Mouse (Mus musculus): ENCODE data around the gene Ccdc84. TPM values are rescaled to one million over a fixed set of nuclear protein-coding genes. Genes with fewer than 3 reads are reported as not detected.
"Not testable (repeated sequence)": the region's sequence is repeated elsewhere in the genome, so short reads cannot be mapped to it uniquely, and the experiment has no call there.

The Ccdc84 gene
- polyA plus RNA-seq, 1 experiment from 2014 or later: 27.1 TPM

DNA sequence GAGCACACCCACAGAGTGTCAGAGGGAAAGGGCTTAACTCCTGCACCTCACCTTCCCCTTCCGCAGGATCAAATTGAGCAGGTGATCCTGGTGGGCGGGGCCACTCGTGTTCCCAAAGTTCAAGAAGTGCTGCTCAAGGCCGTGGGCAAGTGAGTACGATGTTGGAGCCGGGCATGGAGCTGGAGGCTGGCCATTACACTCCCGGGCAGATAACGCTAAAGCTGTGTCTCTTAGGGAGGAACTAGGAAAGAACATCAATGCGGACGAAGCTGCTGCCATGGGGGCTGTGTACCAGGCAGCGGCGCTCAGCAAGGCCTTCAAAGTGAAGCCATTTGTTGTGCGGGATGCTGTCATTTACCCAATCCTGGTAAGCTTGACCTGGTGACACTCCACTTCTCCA, 33.8 kb downstream of the Ccdc84 start:
- no peak for ATAC-seq (replicated peaks; ENCODE audit: low FRiP score, low TSS enrichment, low read depth)
- Histone ChIP-seq H3K9me3 (ENCODE audit: control insufficient read depth, low read length) (no peaks in the 10 kb centered on the region), H3K9ac (ENCODE audit: low read length) (no peak overlapping the region), H3K27ac (ENCODE audit: low read depth) (no peak overlapping the region), H3K4me2 (ENCODE audit: low read length) (no peak overlapping the region), H3K36me3 (ENCODE audit: control insufficient read depth, insufficient read depth, low read length) (peaks cover 89% of the 10 kb centered on the region), H3K4me1 (replicated peaks; ENCODE audit: control insufficient read depth, insufficient read depth, low read length) (peaks cover 6% of the 10 kb centered on the region), H3K4me3 (ENCODE audit: low read depth, low read length) (no peak overlapping the region), H3K27me3 (replicated peaks; ENCODE audit: control insufficient read depth, insufficient read depth, low read length) (no peaks in the 10 kb centered on the region)
- 90% methylated on average over 13 of the region's 13 CpGs for WGBS
- no peak for DNase-seq (ENCODE audit: low spot score)

DNA sequence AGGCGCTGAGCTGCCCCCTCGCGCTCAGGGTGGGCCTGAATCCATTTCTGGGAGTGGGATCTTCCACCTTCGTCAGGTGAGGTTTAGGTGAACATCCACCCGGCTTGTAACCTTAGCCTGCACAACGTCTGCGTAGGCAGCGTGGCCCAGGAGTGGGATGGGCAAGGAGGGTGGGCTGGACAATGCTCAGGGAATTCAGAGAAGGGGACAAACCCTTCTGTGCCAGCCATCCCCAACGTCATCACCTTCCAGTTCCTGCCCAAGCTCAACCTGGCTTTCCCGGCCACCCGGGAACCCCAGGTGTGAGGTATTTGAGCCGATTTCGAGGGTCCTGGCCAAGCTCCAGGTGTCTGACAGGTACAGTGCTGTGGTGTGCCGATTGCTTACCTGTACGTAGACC, 38.5 kb downstream of the Ccdc84 start:
- WGBS: 7% methylated on average over 15 of the region's 15 CpGs
- DNase-seq (ENCODE audit: low spot score): no peak
- peak overlapping the region; percentile 92 for H3K4me3 ChIP-seq (ENCODE audit: low read depth, low read length)
- peaks cover 9% of the 10 kb centered on the region for H3K4me1 ChIP-seq (replicated peaks; ENCODE audit: control insufficient read depth, insufficient read depth, low read length)
- H3K36me3 ChIP-seq (ENCODE audit: control insufficient read depth, insufficient read depth, low read length): peaks cover 41% of the 10 kb centered on the region
- no peaks in the 10 kb centered on the region for H3K27me3 ChIP-seq (replicated peaks; ENCODE audit: control insufficient read depth, insufficient read depth, low read length)
- H3K9me3 ChIP-seq (ENCODE audit: control insufficient read depth, low read length): no peaks in the 10 kb centered on the region
- peak overlapping the region; percentile 93 for H3K9ac ChIP-seq (ENCODE audit: low read length)
- peak; percentile 21; the same call in 1 of the 2 replicates for ATAC-seq (replicated peaks; ENCODE audit: low FRiP score, low TSS enrichment, low read depth)
- H3K27ac ChIP-seq (ENCODE audit: low read depth): peak overlapping the region; percentile 78
- H3K4me2 ChIP-seq (ENCODE audit: low read length): peak overlapping the region; percentile 74

- H3K4me2 ChIP-seq (ENCODE audit: low read length): peak within 1 kb of the TSS; percentile 74
- peak; percentile 98 for ATAC-seq (replicated peaks; ENCODE audit: low FRiP score, low TSS enrichment, low read depth)
- under 1% methylated on average over 79 of the region's 83 CpGs for WGBS
- H3K36me3 ChIP-seq (ENCODE audit: control insufficient read depth, insufficient read depth, low read length): peaks cover 35% of the 10 kb centered on the region
- H3K9me3 ChIP-seq (ENCODE audit: control insufficient read depth, low read length): no peaks in the 10 kb centered on the region
- H3K4me1 ChIP-seq (replicated peaks; ENCODE audit: control insufficient read depth, insufficient read depth, low read length): peaks cover 9% of the 10 kb centered on the region
- no peaks in the 10 kb centered on the region for H3K27me3 ChIP-seq (replicated peaks; ENCODE audit: control insufficient read depth, insufficient read depth, low read length)
- peak within 1 kb of the TSS; percentile 82 for H3K27ac ChIP-seq (ENCODE audit: low read depth)
- DNase-seq (ENCODE audit: low spot score): peak; percentile 100
- peak within 1 kb of the TSS; percentile 92 for H3K4me3 ChIP-seq (ENCODE audit: low read depth, low read length)
- peak within 1 kb of the TSS; percentile 93 for H3K9ac ChIP-seq (ENCODE audit: low read length)
Observed at GRCm38 (mm10) chr9:44379054-44379834, 39.1 kb downstream of the Ccdc84 start, which contains the start of gene Hyou1. Hyou1 (plus strand) TSS chr9:44379490.

GRCm38 (mm10) chr9:44378153-44378730, 40.1 kb downstream of the Ccdc84 start:
- Histone ChIP-seq H3K4me1 (replicated peaks; ENCODE audit: control insufficient read depth, insufficient read depth, low read length) (peaks cover 9% of the 10 kb centered on the region), H3K27ac (ENCODE audit: low read depth) (peak overlapping the region; percentile 82; the same call in 1 of the 2 replicates), H3K27me3 (replicated peaks; ENCODE audit: control insufficient read depth, insufficient read depth, low read length) (no peaks in the 10 kb centered on the region), H3K4me3 (ENCODE audit: low read depth, low read length) (peak overlapping the region; percentile 92), H3K4me2 (ENCODE audit: low read length) (peak overlapping the region; percentile 74), H3K9me3 (ENCODE audit: control insufficient read depth, low read length) (no peaks in the 10 kb centered on the region), H3K9ac (ENCODE audit: low read length) (peak overlapping the region; percentile 82), H3K36me3 (ENCODE audit: control insufficient read depth, insufficient read depth, low read length) (peaks cover 25% of the 10 kb centered on the region)
- 86% methylated on average over 5 of the region's 5 CpGs for WGBS
- ATAC-seq (replicated peaks; ENCODE audit: low FRiP score, low TSS enrichment, low read depth) (no peak), DNase-seq (ENCODE audit: low spot score) (no peak)

DNA sequence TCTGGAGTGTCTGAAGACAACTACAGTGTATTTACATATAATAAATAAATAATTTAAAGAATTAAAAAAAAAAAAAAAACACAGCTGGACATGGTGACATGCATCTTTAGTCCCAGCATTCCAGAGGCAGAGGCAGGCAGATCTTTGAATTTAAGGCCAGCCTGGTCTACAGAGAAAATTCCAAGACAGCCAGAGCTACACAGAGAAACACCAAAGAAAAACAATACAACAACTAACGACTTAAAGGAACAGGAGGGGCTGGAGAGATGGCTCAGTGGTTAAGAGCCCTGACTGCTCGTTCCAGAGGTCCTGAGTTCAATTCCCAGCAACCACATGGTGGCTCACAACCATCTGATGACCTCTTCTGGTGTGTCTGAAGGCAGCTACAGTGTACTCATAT, 41.0 kb downstream of the Ccdc84 start:
- peaks cover 16% of the 10 kb centered on the region for H3K36me3 ChIP-seq (ENCODE audit: control insufficient read depth, insufficient read depth, low read length)
- not testable (repeated sequence) for ATAC-seq (replicated peaks; ENCODE audit: low FRiP score, low TSS enrichment, low read depth); H3K27ac ChIP-seq (ENCODE audit: low read depth); H3K27me3 ChIP-seq (replicated peaks; ENCODE audit: control insufficient read depth, insufficient read depth, low read length); H3K4me3 ChIP-seq (ENCODE audit: low read depth, low read length); DNase-seq (ENCODE audit: low spot score); H3K9ac ChIP-seq (ENCODE audit: low read length); H3K4me2 ChIP-seq (ENCODE audit: low read length); H3K4me1 ChIP-seq (replicated peaks; ENCODE audit: control insufficient read depth, insufficient read depth, low read length); H3K9me3 ChIP-seq (ENCODE audit: control insufficient read depth, low read length)
- 81% methylated on average over 2 of the region's 2 CpGs for WGBS

- Histone ChIP-seq H3K27me3 (replicated peaks; ENCODE audit: control insufficient read depth, insufficient read depth, low read length) (no peaks in the 10 kb centered on the region), H3K4me2 (ENCODE audit: low read length) (no peak overlapping the region), H3K27ac (ENCODE audit: low read depth) (no peak overlapping the region), H3K9me3 (ENCODE audit: control insufficient read depth, low read length) (no peaks in the 10 kb centered on the region), H3K4me3 (ENCODE audit: low read depth, low read length) (no peak overlapping the region), H3K36me3 (ENCODE audit: control insufficient read depth, insufficient read depth, low read length) (peaks cover 4% of the 10 kb centered on the region), H3K4me1 (replicated peaks; ENCODE audit: control insufficient read depth, insufficient read depth, low read length) (peaks cover 9% of the 10 kb centered on the region), H3K9ac (ENCODE audit: low read length) (no peak overlapping the region)
- WGBS: 85% methylated on average over 6 of the region's 6 CpGs
- ATAC-seq (replicated peaks; ENCODE audit: low FRiP score, low TSS enrichment, low read depth) (no peak), DNase-seq (ENCODE audit: low spot score) (no peak)
Observed at GRCm38 (mm10) chr9:44376141-44376540, 42.2 kb downstream of the Ccdc84 start.

- 0 out of 2 replicates have a peak, but pooled peaks cover 2% of the 10 kb centered on the region for H3K4me1 ChIP-seq (replicated peaks; ENCODE audit: control insufficient read depth, insufficient read depth, low read length)
- ATAC-seq (replicated peaks; ENCODE audit: low FRiP score, low TSS enrichment, low read depth) (no peak), DNase-seq (ENCODE audit: low spot score) (no peak)
- H3K9me3 ChIP-seq (ENCODE audit: control insufficient read depth, low read length): no peaks in the 10 kb centered on the region
- no peak overlapping the region for H3K4me2 ChIP-seq (ENCODE audit: low read length)
- H3K27ac ChIP-seq (ENCODE audit: low read depth): no peak overlapping the region
- no peaks in the 10 kb centered on the region for H3K27me3 ChIP-seq (replicated peaks; ENCODE audit: control insufficient read depth, insufficient read depth, low read length)
- H3K36me3 ChIP-seq (ENCODE audit: control insufficient read depth, insufficient read depth, low read length): no peaks in the 10 kb centered on the region
- no peak overlapping the region for H3K4me3 ChIP-seq (ENCODE audit: low read depth, low read length)
- H3K9ac ChIP-seq (ENCODE audit: low read length): no peak overlapping the region
Observed at GRCm38 (mm10) chr9:44373386-44373785, 45.0 kb downstream of the Ccdc84 start.

GRCm38 (mm10) chr9:44364480-44364879, 53.9 kb downstream of the Ccdc84 start:
- H3K4me1 ChIP-seq (replicated peaks; ENCODE audit: control insufficient read depth, insufficient read depth, low read length): peaks cover 8% of the 10 kb centered on the region; the same call in 1 of the 2 replicates
- ATAC-seq (replicated peaks; ENCODE audit: low FRiP score, low TSS enrichment, low read depth) (no peak), DNase-seq (ENCODE audit: low spot score) (no peak)
- no peak overlapping the region for H3K4me3 ChIP-seq (ENCODE audit: low read depth, low read length)
- H3K4me2 ChIP-seq (ENCODE audit: low read length): no peak overlapping the region
- H3K9me3 ChIP-seq (ENCODE audit: control insufficient read depth, low read length): no peaks in the 10 kb centered on the region
- no peak overlapping the region for H3K9ac ChIP-seq (ENCODE audit: low read length)
- H3K27ac ChIP-seq (ENCODE audit: low read depth): no peak overlapping the region
- H3K36me3 ChIP-seq (ENCODE audit: control insufficient read depth, insufficient read depth, low read length): peaks cover 4% of the 10 kb centered on the region
- H3K27me3 ChIP-seq (replicated peaks; ENCODE audit: control insufficient read depth, insufficient read depth, low read length): no peaks in the 10 kb centered on the region
- 60% methylated on average over 3 of the region's 3 CpGs for WGBS
